Mouse (Mus musculus) frontal cortex, postnatal 25 days (tissue): ENCODE data around the gene Serpinb8.

Experiments used
- DNase-seq, 2 experiments: peaks; one replicate each; pipeline ENCODE4 v3.0.0; 2022; ENCODE audit warnings: low spot score in 2 of 2

Gene Serpinb8

DNA sequence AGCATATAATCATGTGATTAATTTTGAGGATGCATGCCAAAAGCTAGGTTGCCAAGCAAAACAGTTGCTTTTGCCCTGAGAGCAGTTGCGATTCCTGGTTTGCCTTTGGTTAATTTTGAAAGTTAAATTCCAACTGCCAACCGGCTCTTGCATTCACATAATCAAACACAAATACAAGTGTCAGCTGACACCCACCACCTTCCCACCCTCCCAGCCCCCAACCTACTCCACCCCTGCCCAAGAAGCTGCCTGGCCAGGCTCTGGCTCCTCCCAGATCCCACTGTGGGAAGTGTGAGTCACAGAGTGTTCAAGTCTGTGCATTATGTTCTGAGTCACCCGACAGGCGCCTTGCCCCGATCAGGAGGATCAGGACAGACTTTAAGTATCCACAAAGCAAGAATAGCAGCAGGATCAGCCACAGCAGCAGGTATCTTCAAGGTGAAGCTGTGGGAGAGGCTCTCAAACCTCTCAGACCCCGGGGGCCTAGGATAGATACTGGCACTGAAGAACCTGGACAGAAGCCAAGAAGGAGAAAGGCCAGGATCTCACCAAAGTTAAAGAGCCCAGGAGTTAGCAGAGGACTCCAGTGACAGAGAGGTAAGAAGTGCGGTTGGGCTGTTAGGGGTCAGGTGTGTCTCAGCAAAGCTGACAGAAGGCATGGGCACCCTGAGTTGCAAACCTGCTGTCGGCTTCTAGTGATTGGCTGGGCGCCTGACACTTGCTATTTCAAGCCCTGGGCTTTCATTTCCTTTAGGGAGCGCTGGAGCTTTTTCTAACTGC is at the start of gene Serpinb8:
Gene Serpinb8, plus strand, starts transcription at position 316 of the 780 bp plus-strand sequence.
- peak; percentile 23 to 42 for DNase-seq

DNA sequence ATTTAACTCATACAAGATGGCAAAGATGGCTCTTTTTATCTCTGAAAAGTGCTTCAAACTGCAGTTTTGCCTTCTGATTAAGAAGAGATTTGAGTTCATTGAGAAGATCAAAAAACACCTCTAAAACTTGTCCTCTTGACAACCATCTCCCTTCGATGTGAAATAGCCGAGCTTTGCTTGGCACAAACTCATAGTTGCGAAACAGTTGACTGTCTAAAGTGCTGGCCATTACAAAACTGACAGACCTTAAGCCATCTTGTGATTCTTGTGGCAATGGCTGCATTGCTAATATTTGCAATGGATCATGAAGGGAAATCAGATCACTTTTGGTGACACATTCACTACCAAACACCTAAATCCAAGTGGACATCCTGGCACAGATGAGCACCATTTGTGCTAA is 30.3 kb upstream of the Serpinb8 start:
- DNase-seq: no peak

- peak in 1 of 2 experiments; percentile 18 for DNase-seq
Measured at GRCm38 (mm10) chr1:107562110-107562509, 27.7 kb upstream of the Serpinb8 start.

DNA sequence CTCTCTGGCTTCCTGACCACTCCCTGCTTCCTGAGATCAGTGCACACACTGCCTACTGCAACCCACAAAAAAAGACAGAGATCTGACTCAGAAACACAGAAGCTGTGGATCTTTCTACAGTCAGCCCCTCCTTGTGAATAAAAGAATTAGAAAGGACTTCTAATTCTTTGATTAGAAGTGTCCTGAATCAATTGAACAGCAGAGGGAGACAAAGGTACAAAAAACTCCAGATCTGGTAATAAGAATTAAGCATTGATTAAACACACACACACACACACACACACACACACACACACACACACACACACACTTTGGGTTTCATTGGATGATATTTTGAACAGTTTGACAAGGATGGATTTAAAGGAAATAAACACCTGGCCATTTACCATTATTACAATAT is 24.2 kb upstream of the Serpinb8 start:
- DNase-seq: no peak

DNA sequence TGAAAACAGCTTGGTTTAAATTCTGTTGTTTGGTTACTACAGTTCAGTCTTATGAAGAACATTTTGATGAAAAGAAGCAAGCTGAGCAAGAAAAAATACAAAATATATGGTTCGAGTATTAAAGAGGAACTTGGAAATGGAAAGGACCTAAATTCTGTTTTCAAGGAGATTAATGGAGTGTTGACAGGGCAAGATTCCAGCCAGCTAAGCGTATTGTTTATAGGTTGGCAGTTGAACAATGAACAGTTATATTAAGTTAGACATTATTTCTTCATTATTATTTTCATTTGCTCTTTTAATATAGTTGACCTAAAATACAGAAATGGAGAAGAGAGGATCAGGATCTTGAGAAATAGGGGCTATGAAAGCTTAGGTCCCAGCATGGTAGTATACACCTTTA is 13.7 kb upstream of the Serpinb8 start:
- DNase-seq: no peak

GRCm38 (mm10) chr1:107577514-107577913 is 12.3 kb upstream of the Serpinb8 start:
- no peak for DNase-seq

DNA sequence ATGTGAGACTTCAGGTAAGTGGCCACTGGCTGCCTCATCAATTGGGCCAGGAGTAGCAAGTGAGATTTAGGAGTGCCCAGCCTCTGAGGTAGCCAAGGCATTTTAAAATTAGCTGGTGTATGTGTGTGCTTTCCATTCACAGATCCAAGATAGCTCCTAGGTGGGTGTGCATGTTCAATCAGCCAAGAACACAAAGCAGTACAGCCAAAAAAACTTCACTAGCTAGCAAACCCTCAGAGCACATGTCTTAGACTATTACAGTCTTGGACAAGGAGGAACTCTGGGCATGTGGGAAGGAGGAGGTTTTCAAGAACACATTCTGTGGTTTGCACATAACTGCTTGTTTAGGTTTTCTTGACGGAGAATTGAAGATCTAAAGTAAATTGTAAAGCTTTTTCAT is 8.6 kb upstream of the Serpinb8 start:
- no peak for DNase-seq

GRCm38 (mm10) chr1:107582900-107583299 is 6.9 kb upstream of the Serpinb8 start:
- DNase-seq: no peak

- DNase-seq: no peak
Measured at GRCm38 (mm10) chr1:107583958-107584376, 5.8 kb upstream of the Serpinb8 start.

DNA sequence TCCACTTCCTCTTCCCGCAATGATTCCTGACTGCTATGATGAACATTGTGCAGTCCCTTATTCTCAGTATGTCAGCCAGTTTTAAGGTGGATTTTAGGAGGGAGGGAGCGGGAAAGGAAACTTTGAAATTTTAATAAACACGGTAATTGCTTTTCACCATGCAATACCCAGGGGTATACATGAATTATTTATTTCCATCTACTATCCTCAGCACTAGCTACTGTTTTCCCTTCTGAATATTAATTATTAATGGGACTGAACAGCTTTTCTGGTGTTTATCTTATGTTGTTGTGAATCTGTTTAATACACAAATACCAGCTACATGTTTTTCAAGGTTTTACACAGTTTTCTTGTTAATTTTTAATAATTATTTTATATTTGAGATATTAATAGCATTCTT is 4.9 kb upstream of the Serpinb8 start:
- no peak for DNase-seq

- no peak for DNase-seq
Measured at GRCm38 (mm10) chr1:107586196-107586595, 3.6 kb upstream of the Serpinb8 start.

- no peak for DNase-seq
Measured at GRCm38 (mm10) chr1:107588206-107588605, 1.6 kb upstream of the Serpinb8 start.

DNA sequence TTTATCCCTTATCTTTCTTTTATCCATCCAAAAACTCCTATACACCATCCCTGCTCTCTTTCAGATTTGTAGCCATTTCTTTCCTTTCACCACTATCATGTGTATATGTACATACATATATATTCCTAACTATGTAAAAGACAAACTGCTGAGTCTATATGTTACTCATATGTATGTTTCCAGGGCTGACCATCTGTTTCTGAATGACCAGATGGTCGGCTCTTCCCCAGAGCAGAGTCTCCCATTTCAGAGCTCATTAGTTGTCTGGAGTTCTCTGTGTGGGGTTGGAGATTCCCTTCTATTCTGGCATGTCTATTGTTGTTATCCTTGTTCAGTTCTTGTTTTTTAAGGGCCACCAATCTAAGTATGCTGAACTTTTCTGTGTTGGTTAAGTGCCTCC is 1.2 kb upstream of the Serpinb8 start:
- DNase-seq: no peak

DNA sequence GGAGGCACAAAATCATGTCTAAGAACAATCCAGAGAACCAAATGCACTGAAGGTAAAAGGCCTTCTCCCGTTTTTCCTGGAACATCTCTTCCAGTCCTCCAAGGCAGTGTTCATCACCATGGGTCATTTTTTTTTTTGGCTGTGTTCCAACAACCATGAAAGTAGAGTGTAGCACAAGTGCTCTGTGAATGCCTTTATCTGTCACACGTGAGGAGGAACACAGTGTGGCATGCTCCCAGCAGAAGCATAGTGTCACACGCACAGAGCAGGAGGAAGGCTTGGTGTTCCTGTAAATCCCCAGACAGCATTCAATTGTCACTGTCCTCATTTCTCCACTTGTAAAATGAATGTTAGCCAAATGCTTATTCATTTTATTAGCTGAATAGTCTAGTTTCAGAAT is 2.8 kb downstream of the Serpinb8 start:
- no peak for DNase-seq

GRCm38 (mm10) chr1:107593469-107593868 is 3.7 kb downstream of the Serpinb8 start:
- DNase-seq: no peak

- no peak for DNase-seq
Measured at GRCm38 (mm10) chr1:107596874-107597273, 7.1 kb downstream of the Serpinb8 start.

DNA sequence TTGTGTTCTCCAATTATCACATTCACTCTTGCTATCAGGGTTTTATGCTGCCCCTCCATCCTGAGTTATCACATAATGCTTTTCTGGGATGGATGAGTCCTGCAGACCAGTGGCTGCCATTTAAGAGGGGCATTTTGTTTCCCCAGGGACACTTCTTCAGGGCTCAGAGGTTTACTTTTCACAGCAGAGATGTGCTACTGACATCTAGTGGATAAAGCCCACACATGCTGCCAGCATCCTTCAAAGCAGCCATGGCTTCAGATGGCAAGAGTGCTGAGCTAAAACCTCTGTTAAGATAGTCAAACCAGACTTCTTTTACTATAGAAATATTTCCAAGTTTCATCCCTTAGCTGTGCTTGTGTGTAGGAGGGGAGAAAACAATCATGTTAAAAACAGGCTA is 8.7 kb downstream of the Serpinb8 start:
- DNase-seq: no peak

GRCm38 (mm10) chr1:107608942-107609341 is 19.1 kb downstream of the Serpinb8 start:
- no peak for DNase-seq

DNA sequence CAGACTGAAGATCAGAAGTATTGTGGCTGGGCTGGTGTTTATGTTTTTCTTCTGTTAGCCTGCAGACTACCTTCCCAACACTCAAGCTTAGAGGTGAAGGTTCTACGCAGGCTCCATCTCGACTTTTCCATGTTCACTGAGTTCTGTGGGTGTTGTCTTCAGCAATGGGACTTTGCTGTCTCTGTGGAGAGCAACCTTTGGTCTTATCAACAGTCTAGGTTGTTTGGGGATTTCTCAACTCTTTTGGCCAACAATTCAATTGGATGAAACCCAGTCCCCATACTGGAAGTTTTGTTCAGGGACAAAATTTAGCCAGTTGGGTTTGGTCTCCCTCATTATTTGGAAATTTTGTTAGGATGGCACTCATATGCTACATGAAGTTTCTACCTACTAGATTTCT is 24.3 kb downstream of the Serpinb8 start:
- DNase-seq: no peak

DNA sequence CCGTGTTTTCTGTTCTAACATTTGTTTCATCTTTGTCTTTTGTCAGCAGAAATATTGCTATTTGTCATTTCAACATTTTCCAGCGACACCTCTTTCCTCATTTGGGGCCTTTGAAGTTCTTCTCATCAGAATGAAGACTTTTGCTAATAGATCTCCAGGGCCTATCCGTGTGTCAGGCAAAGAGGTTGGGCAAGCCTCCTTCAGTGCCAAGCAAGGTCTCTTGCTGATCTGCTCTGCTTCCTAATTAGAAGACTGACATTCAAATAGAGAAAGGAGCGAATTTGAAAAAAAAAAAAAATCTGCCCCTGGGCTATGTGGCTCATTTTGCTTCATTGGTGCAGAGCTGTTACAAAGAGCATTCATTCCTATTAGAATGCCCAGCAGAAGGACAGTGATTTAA is 32.2 kb downstream of the Serpinb8 start:
- no peak for DNase-seq

DNA sequence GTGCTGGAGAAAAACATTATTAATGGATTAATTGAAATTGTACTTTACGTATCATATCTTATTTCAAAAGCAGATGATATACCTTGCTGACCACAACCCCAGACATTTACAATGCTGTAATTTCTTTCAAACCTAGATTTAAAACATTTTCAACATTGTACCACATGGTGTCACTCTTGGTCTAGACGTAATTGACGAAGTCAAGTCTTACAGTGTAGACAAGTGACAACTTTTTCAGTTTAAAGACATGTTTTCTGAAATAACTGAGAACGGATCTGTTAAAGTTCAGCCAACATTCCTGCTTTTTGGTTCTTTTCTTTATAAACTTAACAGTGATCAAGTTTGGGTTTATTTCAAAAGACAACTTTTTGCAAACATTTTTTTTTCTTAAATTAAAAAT is 46.1 kb downstream of the Serpinb8 start:
- no peak for DNase-seq

- DNase-seq: no peak
Measured at GRCm38 (mm10) chr1:107638056-107638455, 48.2 kb downstream of the Serpinb8 start.

GRCm38 (mm10) chr1:107638459-107638858 is 48.7 kb downstream of the Serpinb8 start:
- no peak for DNase-seq
